Mouse (Mus musculus) heart, postnatal 0 days (tissue): ENCODE measurements around the gene Nrxn2. TPM values are rescaled to one million over a fixed set of nuclear protein-coding genes. Genes with fewer than 3 reads are reported as not detected.

ENCODE experiments used
- ATAC-seq: fragments of 200-750 bp; cut with Nextera tagmentation; 2 replicates; pipeline ENCODE4 v1.8.0; 2017; ENCODE audit warnings: low read depth, moderate number of reproducible peaks, moderate library complexity; ENCODE audit not compliant: insufficient read depth
- DNase-seq: peaks from one replicate; pipeline ENCODE4 v3.0.0-alpha.2; 2016; ENCODE audit warnings: low spot score
- H3K27ac ChIP-seq: fragments of 300-500 bp; sonication (generic); 2 replicates; pipeline ENCODE4 v1.5.1; 2014; ENCODE audit warnings: low read depth, mild to moderate bottlenecking
- H3K27me3 ChIP-seq: fragments of 300-500 bp; sonication (generic); 2 replicates; pipeline ENCODE4 v1.6.1; 2014; ENCODE audit warnings: low read length, mixed read lengths; ENCODE audit not compliant: control insufficient read depth, insufficient read depth
- H3K36me3 ChIP-seq: fragments of 300-500 bp; sonication (generic); replicated peaks from 2 replicates; pipeline ENCODE4 v1.6.1; 2014; ENCODE audit warnings: low read length, mixed read lengths; ENCODE audit not compliant: control insufficient read depth, insufficient read depth
- H3K4me1 ChIP-seq: fragments of 300-500 bp; sonication (generic); 2 replicates; pipeline ENCODE4 v1.6.1; 2014; ENCODE audit warnings: antibody characterized with exemption; ENCODE audit not compliant: control insufficient read depth, insufficient read depth
- H3K4me2 ChIP-seq: fragments of 300-500 bp; sonication (generic); 2 replicates; pipeline ENCODE4 v1.6.1; 2014; ENCODE audit warnings: low read depth, mild to moderate bottlenecking, low read length, moderate library complexity
- H3K4me3 ChIP-seq: fragments of 300-500 bp; sonication (generic); 2 replicates; pipeline ENCODE4 v1.5.1; 2014; ENCODE audit warnings: low read depth, low read length
- H3K9ac ChIP-seq: fragments of 300-500 bp; sonication (generic); replicated peaks from 2 replicates; pipeline ENCODE4 v1.6.1; 2014; ENCODE audit warnings: low read depth, low read length, mixed read lengths
- H3K9me3 ChIP-seq: fragments of 300-500 bp; sonication (generic); replicated peaks from 2 replicates; pipeline ENCODE4 v1.6.1; 2016; ENCODE audit warnings: low read length; ENCODE audit not compliant: control insufficient read depth
- CTCF ChIP-seq: IDR thresholded peaks from 2 replicates; pipeline ENCODE4 v1.5.1; 2016; ENCODE audit warnings: antibody characterized with exemption, control low read depth, low read depth
- EP300 ChIP-seq: IDR thresholded peaks from 2 replicates; pipeline ENCODE4 v1.6.1; 2016; ENCODE audit warnings: antibody characterized with exemption, low read depth
- WGBS: fragments of 180-500 bp; shearing (Covaris S2); extraction: QIAGEN DNeasy Blood & Tissue Kit; methylation state at CpG from one replicate; pipeline ENCODE4 v1.1.7; 2014; 5-methylcytosine and 5-hydroxymethylcytosine counted together
- polyA plus RNA-seq: library from polyadenylated mRNA; unstranded; fragments of >200 nt; fragmentation: Nextera tagmentation; extraction: Ambion mirVana; gene quantifications from 2 replicates; pipeline ENCODE4 v1.2.1, GENCODE M21; 2015
- total RNA-seq: library from RNA; depleted of rRNA; stranded (reverse); fragments of >200 nt; gene quantifications from 2 replicates; pipeline ENCODE4 v1.2.3, GENCODE M21; 2014; ENCODE audit warnings: low replicate concordance

Nrxn2 gene
- total and polyA plus RNA-seq, 2 experiments from 2014 or later: 0.68 TPM; not detected in 1

GRCm38 (mm10) chr19:6510546-6510945, 92.0 kb downstream of the Nrxn2 start:
- DNase-seq (no peak), ATAC-seq (no peak)
- H3K36me3 ChIP-seq: no peaks in the 10 kb centered on the region
- H3K4me3 ChIP-seq: no peak overlapping the region
- H3K9me3 ChIP-seq: no peaks in the 10 kb centered on the region
- H3K4me1 ChIP-seq: no peaks in the 10 kb centered on the region
- H3K9ac ChIP-seq: no peak overlapping the region
- 57% methylated on average over 2 of the region's 2 CpGs for WGBS
- TF ChIP-seq EP300 (no peak), CTCF (no peak)
- no peak overlapping the region for H3K27ac ChIP-seq
- H3K27me3 ChIP-seq: peaks cover 76% of the 10 kb centered on the region
- H3K4me2 ChIP-seq: no peak overlapping the region

GRCm38 (mm10) chr19:6513389-6514139, 95.0 kb downstream of the Nrxn2 start:
- Histone ChIP-seq H3K4me2 (no peak overlapping the region), H3K4me3 (no peak overlapping the region), H3K27ac (no peak overlapping the region), H3K9ac (no peak overlapping the region), H3K4me1 (no peaks in the 10 kb centered on the region), H3K9me3 (no peaks in the 10 kb centered on the region), H3K36me3 (no peaks in the 10 kb centered on the region), H3K27me3 (peaks cover 48% of the 10 kb centered on the region)
- WGBS: 9% methylated on average over 15 of the region's 15 CpGs
- ATAC-seq: no peak
- TF ChIP-seq CTCF (no peak), EP300 (no peak)
- no peak for DNase-seq

DNA sequence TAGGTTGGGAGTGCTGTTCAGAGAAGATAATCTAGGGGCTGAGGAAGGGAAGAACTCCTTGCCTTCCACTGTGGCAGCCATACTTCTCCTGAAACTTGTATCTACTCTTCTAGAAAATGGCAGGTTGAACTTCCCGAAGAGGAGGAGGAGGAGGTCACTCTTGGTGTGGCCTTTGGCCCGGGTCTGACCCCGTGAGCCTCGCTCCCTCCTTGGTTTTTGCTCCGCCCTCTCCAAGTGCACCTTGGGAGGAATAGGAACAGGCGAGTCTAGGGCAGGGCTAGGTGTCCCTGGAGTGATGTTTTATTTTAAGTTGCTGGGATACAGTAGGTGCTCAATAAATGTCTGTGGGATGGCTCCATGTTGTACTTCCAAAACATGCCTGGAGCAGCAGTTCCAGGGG, 96.4 kb downstream of the Nrxn2 start:
- WGBS: 73% methylated on average over 6 of the region's 6 CpGs
- TF ChIP-seq CTCF: no peak
- TF ChIP-seq EP300: no peak
- H3K4me1 ChIP-seq: no peaks in the 10 kb centered on the region
- H3K27me3 ChIP-seq: peaks cover 43% of the 10 kb centered on the region
- no peaks in the 10 kb centered on the region for H3K36me3 ChIP-seq
- no peak overlapping the region for H3K27ac ChIP-seq
- no peak overlapping the region for H3K4me2 ChIP-seq
- no peak for DNase-seq
- no peak overlapping the region for H3K9ac ChIP-seq
- ATAC-seq: no peak
- H3K9me3 ChIP-seq: no peaks in the 10 kb centered on the region
- no peak overlapping the region for H3K4me3 ChIP-seq

DNA sequence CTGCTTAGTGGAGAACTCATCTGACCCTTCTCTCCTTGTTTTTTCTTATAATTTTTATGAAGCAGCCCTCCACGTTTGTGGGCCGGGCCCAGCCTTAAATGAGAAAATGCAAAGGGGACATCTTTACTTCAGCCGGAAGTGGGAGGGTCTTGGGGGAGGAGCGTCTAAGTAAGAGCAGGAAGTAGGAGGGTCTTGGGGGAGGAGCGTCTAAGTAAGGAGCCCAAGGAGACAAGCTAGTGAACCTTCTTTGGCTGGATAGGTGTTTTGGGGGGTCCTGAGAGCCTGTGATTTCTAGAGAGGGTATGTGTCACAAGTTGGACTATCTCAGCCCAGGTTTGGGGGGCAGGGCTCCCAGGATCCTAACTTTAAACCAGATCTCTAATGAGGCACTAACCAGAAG, 96.9 kb downstream of the Nrxn2 start:
- ATAC-seq (no peak), DNase-seq (no peak)
- TF ChIP-seq EP300: no peak
- no peak for TF ChIP-seq CTCF
- Histone ChIP-seq H3K4me3 (no peak overlapping the region), H3K9ac (no peak overlapping the region), H3K4me1 (no peaks in the 10 kb centered on the region), H3K4me2 (no peak overlapping the region), H3K9me3 (no peaks in the 10 kb centered on the region), H3K27me3 (peaks cover 41% of the 10 kb centered on the region), H3K36me3 (no peaks in the 10 kb centered on the region), H3K27ac (no peak overlapping the region)
- WGBS: 60% methylated on average over 5 of the region's 5 CpGs

GRCm38 (mm10) chr19:6516153-6516552, 97.6 kb downstream of the Nrxn2 start:
- no peak overlapping the region for H3K4me3 ChIP-seq
- H3K9me3 ChIP-seq: no peaks in the 10 kb centered on the region
- WGBS: 58% methylated on average over 8 of the region's 8 CpGs
- no peak overlapping the region for H3K9ac ChIP-seq
- TF ChIP-seq EP300 (no peak), CTCF (no peak)
- no peak for ATAC-seq
- no peak overlapping the region for H3K4me2 ChIP-seq
- H3K27ac ChIP-seq: no peak overlapping the region
- H3K4me1 ChIP-seq: no peaks in the 10 kb centered on the region
- H3K36me3 ChIP-seq: no peaks in the 10 kb centered on the region
- no peak for DNase-seq
- peaks cover 34% of the 10 kb centered on the region for H3K27me3 ChIP-seq

DNA sequence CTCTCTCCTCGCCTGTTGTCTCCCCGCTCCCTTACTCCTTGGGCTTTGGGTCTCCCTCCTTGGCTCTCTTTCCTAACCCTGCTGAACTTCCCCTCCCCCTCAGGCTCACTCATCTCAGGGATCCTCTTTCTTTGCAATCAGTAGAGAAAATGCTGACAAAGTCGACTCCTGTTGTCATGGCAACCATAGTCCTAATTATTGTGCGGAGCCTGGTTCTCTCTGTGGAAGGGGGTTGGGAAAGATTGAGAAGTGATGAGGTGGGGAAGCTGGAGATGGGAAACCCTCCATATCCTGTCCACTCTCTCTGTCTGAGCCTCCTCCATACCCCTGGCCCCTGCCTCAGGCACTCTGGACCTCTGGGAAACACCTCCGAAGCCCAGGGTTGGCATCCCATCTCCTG, 100.1 kb downstream of the Nrxn2 start:
- ATAC-seq: no peak
- peaks cover 11% of the 10 kb centered on the region for H3K27me3 ChIP-seq

More for the DNA sequence above, 100.1 kb downstream of the Nrxn2 start:
- WGBS: 57% methylated on average over 5 of the region's 5 CpGs
- H3K4me3 ChIP-seq: no peak overlapping the region
- H3K9ac ChIP-seq: no peak overlapping the region
- TF ChIP-seq CTCF (no peak), EP300 (no peak)
- H3K4me2 ChIP-seq: no peak overlapping the region
- no peaks in the 10 kb centered on the region for H3K9me3 ChIP-seq
- no peak for DNase-seq
- H3K27ac ChIP-seq: no peak overlapping the region
- no peaks in the 10 kb centered on the region for H3K4me1 ChIP-seq
- H3K36me3 ChIP-seq: no peaks in the 10 kb centered on the region
